Mouse (Mus musculus) midbrain, embryonic 12.5 days (tissue): Measurements from ENCODE around the gene Fam149a. TPM values are rescaled to one million over a fixed set of nuclear protein-coding genes. Genes with fewer than 3 reads are reported as not detected.
A peak's percentile ranks its signal among the peaks of the same experiment; 100 is the strongest.

Source experiments
- ATAC-seq: fragments of 200-750 bp; cut with Nextera tagmentation; 2 replicates; pipeline ENCODE4 v1.8.0; 2017; ENCODE audit warnings: low read depth, moderate TSS enrichment, moderate library complexity; ENCODE audit not compliant: low FRiP score
- H3K27ac ChIP-seq: fragments of 300-500 bp; sonication (generic); replicated peaks from 2 replicates; pipeline ENCODE4 v1.5.1; 2016; ENCODE audit warnings: mild to moderate bottlenecking
- H3K27me3 ChIP-seq: fragments of 300-500 bp; sonication (generic); 2 replicates; pipeline ENCODE4 v1.6.1; 2016; ENCODE audit warnings: mild to moderate bottlenecking
- H3K36me3 ChIP-seq: fragments of 300-500 bp; sonication (generic); 2 replicates; pipeline ENCODE4 v1.6.1; 2016
- H3K4me1 ChIP-seq: fragments of 300-500 bp; sonication (generic); 2 replicates; pipeline ENCODE4 v1.6.1; 2016
- H3K4me2 ChIP-seq: fragments of 300-500 bp; sonication (generic); replicated peaks from 2 replicates; pipeline ENCODE4 v1.6.1; 2016; ENCODE audit warnings: mild to moderate bottlenecking, moderate library complexity
- H3K4me3 ChIP-seq: fragments of 300-500 bp; sonication (generic); 2 replicates; pipeline ENCODE4 v1.5.1; 2016; ENCODE audit warnings: mild to moderate bottlenecking
- H3K9ac ChIP-seq: fragments of 300-500 bp; sonication (generic); replicated peaks from 2 replicates; pipeline ENCODE4 v1.6.1; 2016; ENCODE audit warnings: mild to moderate bottlenecking, moderate library complexity
- H3K9me3 ChIP-seq: fragments of 300-500 bp; sonication (generic); 2 replicates; pipeline ENCODE4 v1.6.1; 2016; ENCODE audit warnings: mild to moderate bottlenecking
- WGBS: fragments of 180-500 bp; shearing (Covaris S2); methylation state at CpG from one replicate; pipeline ENCODE4 v1.1.7; 2016; 5-methylcytosine and 5-hydroxymethylcytosine counted together
- polyA plus RNA-seq: library from polyadenylated mRNA; unstranded; fragments of >200 nt; fragmentation: Nextera tagmentation; extraction: Ambion mirVana; gene quantifications from 2 replicates; pipeline ENCODE4 v1.2.1, GENCODE M21; 2016

Fam149a gene
- polyA plus RNA-seq, 1 experiment from 2014 or later, result 8.9 TPM

DNA sequence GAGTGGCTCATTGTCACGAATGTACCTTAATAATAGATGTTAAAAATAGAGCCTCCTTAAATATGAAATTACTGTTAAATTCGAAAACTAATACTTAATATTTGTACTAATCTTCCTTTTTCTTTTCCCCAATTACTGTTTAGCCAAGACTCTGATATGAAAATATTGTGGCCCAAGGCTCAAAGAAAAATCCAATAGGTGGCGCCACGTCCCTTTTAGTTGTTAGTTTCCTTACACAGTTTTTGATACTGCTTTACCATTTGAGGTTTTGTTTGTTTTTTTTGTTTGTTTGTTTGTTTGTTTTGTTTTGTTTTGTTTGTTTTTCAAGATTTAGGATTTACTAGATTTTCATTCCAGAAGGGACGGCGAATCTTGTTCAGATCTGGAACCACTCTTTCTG is 19.8 kb downstream of the Fam149a start:
- Histone ChIP-seq H3K4me3 (no peak overlapping the region), H3K4me2 (no peak overlapping the region), H3K4me1 (peaks cover 4% of the 10 kb centered on the region; the same call in 1 of the 2 replicates), H3K9me3 (no peaks in the 10 kb centered on the region), H3K27me3 (no peaks in the 10 kb centered on the region), H3K9ac (no peak overlapping the region), H3K27ac (no peak overlapping the region), H3K36me3 (no peaks in the 10 kb centered on the region)
- WGBS, result 57% methylated on average over 6 of the region's 6 CpGs
- ATAC-seq, result no peak

DNA sequence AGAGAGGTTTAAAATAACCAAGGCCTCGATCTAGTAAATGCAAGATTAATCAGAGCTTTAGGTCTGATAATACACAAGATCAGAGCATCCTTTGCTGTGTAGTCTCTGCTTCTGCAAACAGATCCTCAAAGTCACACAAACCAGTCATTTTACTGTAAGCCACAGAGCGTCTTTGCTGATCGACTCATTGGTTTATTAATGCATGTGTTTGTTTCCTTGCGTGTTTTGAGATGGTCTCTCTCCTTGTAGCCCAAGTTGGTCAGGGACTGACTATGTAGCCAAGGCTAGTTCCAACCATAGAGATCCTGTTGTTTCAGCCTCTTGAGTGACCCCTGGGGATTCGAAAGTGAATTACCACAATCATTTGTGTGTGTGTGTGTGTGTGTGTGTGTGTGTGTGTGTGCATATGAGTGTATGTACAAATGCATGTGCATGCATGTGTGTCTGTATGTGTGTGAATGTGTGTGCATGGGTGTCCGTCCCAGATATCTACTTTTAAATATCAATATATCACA is 22.9 kb downstream of the Fam149a start:
- H3K4me3 ChIP-seq, result no peak overlapping the region

DNA sequence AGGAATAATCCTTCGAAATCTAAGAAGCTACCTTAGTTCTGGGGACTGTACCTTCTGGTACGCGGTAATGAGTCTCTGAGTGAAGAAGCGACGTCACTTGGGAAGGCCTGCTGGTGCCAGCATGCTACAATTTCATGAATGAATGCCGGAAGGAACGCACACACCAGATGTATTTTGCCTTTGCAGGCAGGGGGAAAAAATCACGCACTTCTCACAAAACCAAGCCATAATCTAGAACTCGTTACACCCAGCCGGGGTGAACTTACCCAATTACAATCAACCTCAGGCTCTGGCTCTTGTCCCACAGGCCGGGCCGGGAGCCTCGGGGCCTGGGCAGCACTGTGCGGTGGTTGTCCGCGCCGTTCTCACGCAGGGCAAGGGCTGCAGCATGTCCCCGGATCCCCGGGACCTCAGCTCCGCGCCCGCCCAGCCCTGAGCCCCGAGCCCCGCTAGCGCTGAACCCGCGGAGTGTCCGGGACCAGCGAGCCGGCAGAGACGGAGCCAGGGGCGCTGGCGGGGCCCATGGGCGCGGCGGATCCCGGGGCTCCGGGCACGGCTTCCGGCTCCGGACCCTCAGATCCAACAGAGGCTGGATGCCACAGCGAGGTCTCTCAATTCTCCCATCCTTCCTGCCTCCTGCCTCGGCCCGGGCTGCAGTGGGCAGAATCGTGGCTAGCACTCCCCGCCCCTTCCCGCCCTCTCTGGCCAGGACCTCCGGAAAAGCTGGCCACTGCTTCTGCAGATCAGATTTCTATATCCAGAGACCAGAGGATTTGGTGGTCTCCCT is 23.8 kb downstream of the Fam149a start:
- ATAC-seq, result peak; percentile 77
- H3K9ac ChIP-seq, result peak overlapping the region; percentile 70
- 4% methylated on average over 44 of the region's 49 CpGs for WGBS

More for the DNA sequence above, 22.9 kb downstream of the Fam149a start:
- Histone ChIP-seq H3K4me2 (no peak overlapping the region), H3K36me3 (no peaks in the 10 kb centered on the region), H3K9ac (no peak overlapping the region), H3K27ac (no peak overlapping the region), H3K9me3 (no peaks in the 10 kb centered on the region), H3K4me1 (peaks cover 4% of the 10 kb centered on the region; the same call in 1 of the 2 replicates), H3K27me3 (no peaks in the 10 kb centered on the region)
- WGBS, result 86% methylated on average over 6 of the region's 6 CpGs
- no peak for ATAC-seq

DNA sequence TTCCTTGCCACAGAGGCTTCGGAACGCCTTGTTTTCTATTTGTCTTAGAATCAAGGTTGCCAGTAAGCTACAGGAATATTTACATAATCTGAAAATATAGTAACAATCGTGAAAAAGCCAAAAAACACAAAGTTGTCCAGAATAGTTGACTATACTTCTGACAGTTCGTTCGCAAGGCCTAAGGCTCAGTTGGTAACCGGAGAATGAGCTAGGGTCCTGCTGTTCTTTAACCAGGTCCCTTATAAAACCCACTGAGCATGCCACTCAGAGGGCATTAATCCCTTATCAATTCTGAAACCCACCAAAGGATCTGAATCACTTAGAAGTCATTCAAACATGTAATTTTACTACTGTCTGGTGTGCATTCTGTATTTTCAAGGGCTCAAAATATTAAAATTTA is 26.3 kb downstream of the Fam149a start:
- Histone ChIP-seq H3K27ac (no peak overlapping the region), H3K4me2 (no peak overlapping the region), H3K36me3 (no peaks in the 10 kb centered on the region), H3K9ac (no peak overlapping the region), H3K27me3 (no peaks in the 10 kb centered on the region), H3K4me3 (no peak overlapping the region), H3K9me3 (no peaks in the 10 kb centered on the region), H3K4me1 (peaks cover 4% of the 10 kb centered on the region; the same call in 1 of the 2 replicates)
- WGBS, result 81% methylated on average over 6 of the region's 6 CpGs
- ATAC-seq, result no peak

More for the DNA sequence above, 23.8 kb downstream of the Fam149a start:
- Histone ChIP-seq H3K27me3 (no peaks in the 10 kb centered on the region), H3K4me3 (peak overlapping the region; percentile 62), H3K4me2 (peak overlapping the region; percentile 83), H3K36me3 (no peaks in the 10 kb centered on the region), H3K4me1 (peaks cover 4% of the 10 kb centered on the region; the same call in 1 of the 2 replicates), H3K27ac (no peak overlapping the region), H3K9me3 (no peaks in the 10 kb centered on the region)

DNA sequence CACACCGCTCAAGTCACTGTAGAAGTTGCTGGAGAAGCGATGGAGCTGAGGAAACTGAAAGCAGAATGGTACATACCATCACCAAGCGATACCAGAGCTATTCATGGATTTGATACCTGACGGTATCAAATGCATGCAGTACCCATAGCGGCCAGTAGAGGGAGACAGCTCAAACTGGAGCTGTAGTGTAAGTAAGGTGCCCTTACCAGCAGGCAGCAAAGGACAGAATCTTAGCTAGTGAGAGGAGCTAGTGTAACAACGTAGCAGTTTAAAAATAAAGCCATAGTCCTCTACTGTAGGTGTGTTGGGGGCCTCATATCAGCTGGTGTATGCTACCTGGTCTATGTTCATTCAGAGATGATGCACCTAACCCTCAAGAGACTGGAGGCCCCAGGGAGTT is 37.1 kb downstream of the Fam149a start:
- Histone ChIP-seq H3K4me2 (no peak overlapping the region), H3K4me1 (no peaks in the 10 kb centered on the region), H3K9me3 (no peaks in the 10 kb centered on the region), H3K9ac (no peak overlapping the region), H3K27ac (no peak overlapping the region), H3K4me3 (no peak overlapping the region), H3K27me3 (no peaks in the 10 kb centered on the region), H3K36me3 (no peaks in the 10 kb centered on the region)
- ATAC-seq, result peak; percentile 34; the same call in 1 of the 2 replicates
- 20% methylated on average over 6 of the region's 6 CpGs for WGBS

DNA sequence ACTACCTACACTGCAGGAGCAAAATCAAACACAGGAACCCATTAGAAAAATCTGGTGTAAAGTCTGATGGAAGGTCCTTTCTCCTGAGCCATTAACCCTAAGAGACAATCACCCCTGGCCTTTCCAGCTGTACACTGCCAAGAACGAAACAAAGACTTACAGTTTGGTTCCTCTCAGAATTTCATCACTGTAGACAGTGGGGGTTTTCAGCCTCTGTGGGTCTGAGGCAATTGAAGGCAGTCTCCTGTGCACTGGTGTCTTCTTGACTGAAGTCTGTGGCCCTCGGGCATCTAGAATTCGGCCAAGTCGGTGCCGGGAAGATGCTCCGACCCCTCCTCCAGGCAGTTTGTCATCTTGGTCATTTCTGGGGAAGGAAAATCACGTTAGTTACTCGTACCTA is 37.8 kb downstream of the Fam149a start:
- no peak overlapping the region for H3K9ac ChIP-seq
- H3K27me3 ChIP-seq, result no peaks in the 10 kb centered on the region
- no peaks in the 10 kb centered on the region for H3K4me1 ChIP-seq
- H3K4me2 ChIP-seq, result no peak overlapping the region
- H3K27ac ChIP-seq, result no peak overlapping the region
- H3K36me3 ChIP-seq, result no peaks in the 10 kb centered on the region
- H3K4me3 ChIP-seq, result no peak overlapping the region
- no peak for ATAC-seq
- 94% methylated on average over 8 of the region's 8 CpGs for WGBS
- no peaks in the 10 kb centered on the region for H3K9me3 ChIP-seq

DNA sequence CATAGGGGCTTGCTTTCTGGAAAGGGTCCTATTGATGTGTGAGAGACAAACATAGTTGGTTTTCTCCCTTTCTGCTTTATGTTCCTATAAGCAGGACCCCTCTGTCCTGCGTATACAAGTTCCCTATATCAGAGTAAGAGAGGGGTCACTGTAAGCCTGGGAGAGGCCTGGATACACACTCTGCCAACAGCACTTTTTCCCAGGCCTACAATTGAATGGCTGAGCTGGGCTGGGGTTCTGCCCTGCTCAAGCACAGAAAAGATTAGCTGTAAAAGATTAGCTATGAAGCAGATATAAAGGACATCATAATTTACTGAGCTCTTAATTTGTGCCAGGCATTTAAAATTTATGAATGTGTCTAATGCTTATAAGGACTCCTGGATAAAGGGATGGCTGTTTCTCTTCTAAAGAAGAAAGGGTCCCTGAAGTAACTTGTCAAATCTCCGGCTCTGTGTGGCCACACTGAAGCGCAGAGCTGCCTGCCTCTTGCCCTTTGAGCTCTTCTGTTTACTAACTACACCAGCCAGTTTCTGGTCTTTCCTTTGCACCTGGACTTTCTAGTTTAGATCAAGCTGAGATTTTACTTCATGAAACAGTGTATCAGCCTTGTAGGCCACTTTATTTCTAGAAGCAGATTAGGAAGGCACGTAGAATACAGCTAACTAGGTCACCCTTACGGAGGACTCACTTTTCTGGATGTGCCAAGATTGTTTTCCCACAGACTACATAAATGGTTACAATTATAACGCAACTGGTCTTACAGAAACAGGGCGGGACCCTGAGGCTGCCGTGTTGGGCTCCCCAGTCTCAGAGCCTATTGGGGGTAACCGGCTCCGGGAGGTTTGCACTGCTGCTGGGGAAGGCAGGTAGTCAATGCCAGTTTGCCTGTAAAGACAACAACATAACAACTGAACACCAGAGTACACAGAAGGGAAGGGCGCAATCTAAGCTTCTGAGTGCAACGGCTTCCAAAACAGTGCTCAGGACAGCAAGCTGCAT is 40.2 kb downstream of the Fam149a start:
- Histone ChIP-seq H3K27me3 (no peaks in the 10 kb centered on the region), H3K4me2 (no peak overlapping the region), H3K9me3 (no peaks in the 10 kb centered on the region), H3K9ac (no peak overlapping the region), H3K4me1 (no peaks in the 10 kb centered on the region), H3K4me3 (no peak overlapping the region), H3K36me3 (no peaks in the 10 kb centered on the region), H3K27ac (no peak overlapping the region)
- WGBS, result 87% methylated on average over 12 of the region's 12 CpGs
- ATAC-seq, result no peak

DNA sequence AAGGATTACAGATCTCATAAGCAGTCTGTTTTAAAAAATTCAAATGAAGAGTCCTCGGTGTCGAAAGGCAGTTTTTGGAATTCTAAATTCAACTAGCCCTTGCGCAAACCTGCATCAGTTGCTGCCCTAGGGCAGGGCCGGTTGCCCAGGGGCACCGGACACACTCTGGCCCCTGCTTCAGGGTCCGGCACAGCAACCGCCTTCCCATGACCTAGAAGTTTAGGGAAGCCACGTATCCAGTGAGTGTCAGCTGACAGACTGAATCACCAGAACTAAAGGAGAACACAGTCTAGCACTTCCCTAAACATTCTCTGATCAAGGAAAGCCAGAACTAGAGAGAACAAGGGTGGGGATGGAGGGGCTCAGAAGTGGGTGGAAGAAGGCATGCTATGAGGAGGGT is 48.6 kb downstream of the Fam149a start:
- H3K27ac ChIP-seq, result no peak overlapping the region
- WGBS, result 2% methylated on average over 8 of the region's 8 CpGs
- H3K9ac ChIP-seq, result peak overlapping the region; percentile 54

DNA sequence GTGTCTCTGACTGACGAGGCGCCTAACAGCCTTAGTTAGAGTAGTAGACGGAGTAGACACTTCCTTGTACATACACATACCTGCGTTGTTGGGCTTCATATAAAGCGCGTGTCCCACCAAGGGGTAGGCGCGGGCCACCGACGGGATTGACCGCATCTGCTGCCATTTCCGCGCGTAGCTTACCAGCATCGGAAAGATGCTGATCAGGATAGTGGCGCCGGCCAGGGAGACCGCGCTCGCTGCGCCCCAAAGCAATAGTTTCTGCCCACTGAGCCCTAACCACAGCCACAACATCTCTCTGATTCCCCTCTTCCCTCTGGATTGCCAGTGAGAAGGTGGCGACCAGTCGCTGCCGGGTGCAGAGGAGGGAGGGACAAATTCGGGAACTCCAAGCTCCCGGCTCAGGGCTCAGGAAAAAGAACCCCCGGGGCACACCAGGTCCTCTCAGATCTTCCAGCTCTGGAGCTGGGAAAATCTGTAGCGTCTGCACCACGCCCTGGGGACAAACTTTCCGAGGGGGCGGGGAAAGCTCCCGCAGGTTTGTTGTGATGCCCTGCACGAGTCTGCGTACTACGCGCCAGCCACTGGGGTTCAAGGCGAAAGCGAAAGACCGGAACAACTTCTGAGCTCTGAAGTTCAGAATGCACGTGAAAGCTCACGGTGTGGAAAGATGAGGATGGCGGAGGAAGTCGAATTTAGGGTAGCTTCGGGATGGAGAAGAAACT is 49.2 kb downstream of the Fam149a start, which contains the start of gene Cyp4v3:
TSS of gene Cyp4v3 (minus strand) at position 532 of the 725 bp plus-strand sequence.
- WGBS, result under 1% methylated on average over 44 of the region's 44 CpGs
- peak; percentile 79 for ATAC-seq
- Histone ChIP-seq H3K4me1 (peaks cover 9% of the 10 kb centered on the region), H3K9me3 (no peaks in the 10 kb centered on the region), H3K9ac (peak within 1 kb of the TSS; percentile 54), H3K4me2 (peak within 1 kb of the TSS; percentile 89), H3K27me3 (peaks cover 18% of the 10 kb centered on the region), H3K36me3 (no peaks in the 10 kb centered on the region), H3K27ac (no peak within 1 kb of the TSS), H3K4me3 (peak within 1 kb of the TSS; percentile 56)

More for the DNA sequence above, 48.6 kb downstream of the Fam149a start:
- no peaks in the 10 kb centered on the region for H3K9me3 ChIP-seq
- peak overlapping the region; percentile 56 for H3K4me3 ChIP-seq
- H3K27me3 ChIP-seq, result peaks cover 18% of the 10 kb centered on the region
- H3K4me2 ChIP-seq, result peak overlapping the region; percentile 89
- H3K36me3 ChIP-seq, result no peaks in the 10 kb centered on the region
- peaks cover 9% of the 10 kb centered on the region for H3K4me1 ChIP-seq
- ATAC-seq, result peak; percentile 41; the same call in 1 of the 2 replicates

DNA sequence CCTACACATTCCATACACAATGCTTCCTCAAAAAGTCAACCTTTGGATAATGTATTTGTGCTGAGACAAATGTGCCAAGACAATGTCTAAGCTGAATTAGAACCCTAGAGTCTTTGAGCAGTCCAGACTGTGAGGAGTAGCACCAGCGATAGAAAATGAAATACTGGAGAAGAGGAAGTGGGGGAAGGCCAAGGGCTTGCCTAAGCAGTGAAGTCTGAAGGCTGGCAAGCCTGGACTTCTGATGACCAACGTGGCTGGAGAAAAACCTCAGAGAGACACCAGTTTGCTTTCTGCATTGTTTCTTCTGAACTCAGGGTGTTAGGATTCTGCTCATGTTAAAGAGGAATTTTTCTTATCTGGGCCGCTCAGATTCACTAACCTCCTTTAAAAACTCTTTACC is 51.2 kb downstream of the Fam149a start:
- no peak overlapping the region for H3K4me2 ChIP-seq
- no peaks in the 10 kb centered on the region for H3K9me3 ChIP-seq
- H3K27ac ChIP-seq, result no peak overlapping the region
- ATAC-seq, result no peak
- H3K4me3 ChIP-seq, result no peak overlapping the region
- H3K4me1 ChIP-seq, result peaks cover 9% of the 10 kb centered on the region
- H3K36me3 ChIP-seq, result no peaks in the 10 kb centered on the region
- H3K27me3 ChIP-seq, result peaks cover 18% of the 10 kb centered on the region
- H3K9ac ChIP-seq, result no peak overlapping the region
- WGBS, result 78% methylated on average over 3 of the region's 3 CpGs
